Mouse (Mus musculus): ENCODE measurements around the gene Psmb8. TPM values are rescaled to one million over a fixed set of nuclear protein-coding genes. Genes with fewer than 3 reads are reported as not detected.

The Psmb8 gene
- 100 to 1,000 TPM; 281 to 304 TPM for total RNA-seq (2023)

DNA sequence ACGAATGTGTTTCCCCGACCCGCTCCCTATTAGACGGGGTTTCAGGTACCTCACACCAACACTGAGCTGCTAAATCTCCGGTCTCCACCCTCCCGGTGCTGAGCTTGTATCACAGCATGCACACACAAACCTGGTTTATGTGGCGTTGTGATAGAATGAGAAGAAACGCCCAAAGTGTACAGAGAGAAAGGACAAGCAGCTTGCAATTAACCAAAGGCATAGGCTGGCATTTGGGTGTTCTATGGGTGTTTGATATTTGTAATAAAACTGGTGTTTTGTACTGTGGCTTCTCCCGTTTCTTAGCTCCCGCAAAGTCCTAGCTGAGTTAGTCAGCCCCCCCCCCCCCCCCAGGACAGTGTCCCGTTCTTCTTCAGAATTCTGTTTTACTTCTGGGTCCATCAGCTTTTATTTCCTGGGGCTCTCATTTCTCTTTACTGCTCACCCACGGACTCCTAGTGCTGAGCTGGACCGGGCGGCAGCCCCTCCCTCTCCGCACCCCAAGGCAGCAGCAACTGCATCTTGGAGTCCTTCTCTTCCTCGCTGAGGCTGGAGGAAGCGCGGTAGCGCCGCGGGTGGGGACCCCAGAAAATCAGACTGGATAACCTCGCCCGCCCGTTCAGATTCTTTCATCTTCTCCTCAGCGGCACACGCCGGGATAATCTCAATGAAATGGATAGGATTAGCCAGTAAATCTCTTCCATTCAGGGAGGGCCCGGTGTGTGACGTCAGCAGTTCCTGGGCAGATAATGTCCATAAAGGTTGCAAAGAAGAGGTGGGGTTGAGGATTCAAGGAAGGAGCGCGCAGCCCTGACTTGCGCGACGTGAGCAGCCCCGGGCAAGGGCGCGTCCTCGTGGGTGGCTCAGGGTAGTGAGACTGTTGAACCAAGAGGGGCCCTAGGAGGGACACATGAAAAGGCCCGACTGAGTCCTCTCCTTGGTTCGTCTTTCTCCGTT lies at the start of gene Psmb8:
TSS of gene Psmb8 (plus strand) at position 781 of the 954 bp plus-strand sequence.

DNA sequence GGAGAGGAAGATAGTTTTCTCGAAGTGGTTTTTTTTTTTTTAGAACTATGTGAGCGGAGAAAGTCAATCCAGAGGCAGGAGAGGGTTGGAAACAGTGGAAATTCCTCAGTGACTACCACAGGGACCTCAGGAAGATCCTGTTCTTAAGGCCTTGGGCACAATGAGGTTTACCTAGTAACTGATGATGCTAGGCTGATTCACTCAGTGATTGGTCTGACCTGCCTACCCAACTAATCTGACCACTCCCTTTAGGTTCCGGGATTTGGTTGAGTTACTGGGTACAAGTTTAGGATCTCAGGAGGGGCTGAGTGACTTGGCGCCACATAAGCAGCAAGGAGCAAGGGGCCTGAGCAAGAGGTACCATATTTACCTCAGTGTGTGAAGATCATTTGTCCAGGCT lies 44.6 kb upstream of the Psmb8 start, which contains the start of gene H2-DMb1:
TSS of gene H2-DMb1 (plus strand) at position 150 of the 400 bp plus-strand sequence.

DNA sequence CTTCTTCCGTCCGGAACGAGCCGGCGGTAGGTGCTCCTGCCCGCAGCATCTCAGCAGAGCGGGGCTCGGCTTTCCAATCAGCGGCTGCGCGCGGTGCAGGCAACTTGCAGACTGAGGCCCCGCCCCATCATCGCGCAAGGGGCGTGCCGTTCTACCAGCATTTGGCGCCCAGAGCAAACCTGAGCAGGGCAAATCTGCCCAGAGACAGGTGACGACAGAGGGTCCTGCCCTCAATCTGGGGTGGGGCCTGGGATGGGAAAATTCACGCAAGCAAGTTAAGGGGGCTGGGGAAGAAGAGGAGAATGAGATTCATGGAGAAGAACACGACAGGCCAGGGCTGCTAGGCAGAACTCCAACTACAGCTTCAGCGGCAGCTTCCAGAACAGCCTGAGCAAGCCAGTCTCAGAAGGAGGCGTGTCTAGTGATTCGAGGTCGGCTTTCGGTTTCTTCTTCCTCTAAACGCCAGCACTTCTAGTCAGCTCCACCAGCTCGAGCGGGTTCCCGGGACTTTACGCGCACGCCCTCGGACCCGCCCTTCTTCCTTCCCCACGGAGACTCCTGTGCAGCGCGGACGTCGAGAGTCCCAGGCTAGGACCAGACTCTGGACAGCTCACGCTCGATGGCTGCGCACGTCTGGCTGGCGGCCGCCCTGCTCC lies 10.1 kb upstream of the Psmb8 start, which contains the start of the genes Tap1 and Psmb9:
TSS of gene Tap1 (plus strand) at position 293 of the 656 bp plus-strand sequence.
TSS of gene Psmb9 (minus strand) at position 504 of the 656 bp plus-strand sequence.

DNA sequence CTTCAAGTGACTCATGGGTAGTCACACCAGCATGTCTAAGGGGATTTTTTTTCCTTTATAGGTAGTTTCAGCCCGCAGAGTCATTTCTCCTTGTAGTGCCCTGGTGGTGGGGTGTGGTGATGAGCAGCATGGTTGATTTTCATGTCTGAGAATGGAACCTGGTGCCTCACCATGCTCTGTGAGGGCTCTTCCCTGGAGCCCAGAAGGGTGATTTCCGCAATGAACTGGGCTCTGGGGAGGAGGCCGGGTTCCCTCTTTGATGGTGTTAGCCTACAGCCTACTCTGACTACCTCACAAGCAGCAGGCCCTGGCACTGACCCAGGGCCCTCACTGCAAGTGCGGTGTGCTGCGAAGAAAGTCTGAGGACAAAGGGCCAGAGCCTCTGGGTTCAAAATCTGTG lies 5.9 kb downstream of the Psmb8 start, which contains the start of gene Tap2:
TSS of gene Tap2 (plus strand) at position 84 of the 400 bp plus-strand sequence.

DNA sequence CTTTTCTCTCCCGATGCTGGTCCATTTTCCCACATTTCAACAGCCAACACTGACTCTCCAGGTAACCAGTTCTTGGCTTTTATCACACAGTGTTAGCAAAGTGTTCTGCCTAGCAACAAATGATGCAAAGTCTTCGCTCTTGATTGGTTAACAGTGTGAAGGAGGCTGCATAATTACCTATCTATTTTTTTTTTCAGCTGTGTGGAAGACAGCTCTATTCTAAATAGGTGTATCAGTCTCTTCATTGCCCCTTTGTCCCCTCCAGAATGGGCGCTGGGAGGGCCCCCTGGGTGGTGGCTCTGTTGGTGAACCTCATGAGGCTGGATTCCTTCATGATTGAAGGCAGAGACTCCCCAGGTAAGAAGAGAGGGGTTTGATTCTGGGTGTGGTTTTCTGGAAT lies 41.2 kb downstream of the Psmb8 start, which contains the start of gene H2-Ob:
TSS of gene H2-Ob (plus strand) at position 198 of the 400 bp plus-strand sequence.

Other genes starting within 250 kb of the Psmb8 start
- gene B3galt4, start 246.2 kb upstream of the Psmb8 start, total RNA-seq (2023): 10 to 100 TPM; 14.1 to 16.0 TPM
- gene Vps52, start 241.9 kb upstream of the Psmb8 start, total RNA-seq (2023): 10 to 100 TPM; 73.4 to 74.6 TPM
- 1,000 to 10,000 TPM; 2,139 to 2,167 TPM for gene Rps18, start 241.7 kb upstream of the Psmb8 start, total RNA-seq (2023)
- gene H2-K1, start 197.4 kb upstream of the Psmb8 start, total RNA-seq (2023): 1,000 to 10,000 TPM; 5,234 to 5,289 TPM
- 10 to 100 TPM; 30.4 to 30.6 TPM for gene Ring1, start 173.0 kb upstream of the Psmb8 start, total RNA-seq (2023)
- gene H2-Ke6, start 169.7 kb upstream of the Psmb8 start, total RNA-seq (2023): 100 to 1,000 TPM; 117 to 150 TPM
- 100 to 1,000 TPM; 100 to 103 TPM for gene Slc39a7, start 166.0 kb upstream of the Psmb8 start, total RNA-seq (2023)
- gene Rxrb, start 165.9 kb upstream of the Psmb8 start, total RNA-seq (2023): 100 to 1,000 TPM; 114 to 115 TPM
- 10 to 100 TPM; 19.8 to 27.5 TPM for gene Col11a2, start 158.3 kb upstream of the Psmb8 start, total RNA-seq (2023)
- gene H2-Oa, start 105.4 kb upstream of the Psmb8 start, total RNA-seq (2023): 1 to 10 TPM; 6.9 to 9.5 TPM
- 10 to 100 TPM; 25.1 to 25.8 TPM for gene H2-DMa, start 78.2 kb upstream of the Psmb8 start, total RNA-seq (2023)
- gene Brd2, start 75.1 kb upstream of the Psmb8 start, total RNA-seq (2023): 100 to 1,000 TPM; 303 to 376 TPM
- gene H2-DMb2, start 54.4 kb upstream of the Psmb8 start, total RNA-seq (2023): 1 to 10 TPM; 2.3 to 8.6 TPM
- 1 to 10 TPM; 3.1 to 5.9 TPM for gene H2-DMb1, start 44.6 kb upstream of the Psmb8 start, total RNA-seq (2023)
- 100 to 1,000 TPM; 187 to 213 TPM for gene Tap1, start 10.2 kb upstream of the Psmb8 start, total RNA-seq (2023)
- 100 to 1,000 TPM; 130 to 159 TPM for gene Psmb9, start 10.0 kb upstream of the Psmb8 start, total RNA-seq (2023)
- gene Tap2, start 5.8 kb downstream of the Psmb8 start, total RNA-seq (2023): 100 to 1,000 TPM; 165 to 199 TPM
- 10 to 100 TPM; 50.5 to 59.9 TPM for gene H2-Ob, start 41.2 kb downstream of the Psmb8 start, total RNA-seq (2023)
- gene H2-Ab1, start 60.0 kb downstream of the Psmb8 start, total RNA-seq (2023): 10 to 100 TPM; 20.1 to 49.2 TPM
- 10 to 100 TPM; 21.0 to 52.3 TPM for gene H2-Aa, start 90.1 kb downstream of the Psmb8 start, total RNA-seq (2023)
- 10 to 100 TPM; 16.7 to 33.7 TPM for gene H2-Eb1, start 108.1 kb downstream of the Psmb8 start, total RNA-seq (2023)
- gene H2-Eb2, start 127.9 kb downstream of the Psmb8 start, total RNA-seq (2023): not detected
- gene Btnl2, start 157.1 kb downstream of the Psmb8 start, total RNA-seq (2023): under 1 TPM in 1 of 2 experiments, not detected in 1; 0.36 TPM
- not detected for gene Btnl1, start 179.4 kb downstream of the Psmb8 start, total RNA-seq (2023)
- 1 to 10 TPM; 1.1 to 2.8 TPM for gene BC051142, start 201.1 kb downstream of the Psmb8 start, total RNA-seq (2023)

All from T-cell, adult 66 days (primary cell).